Mouse (Mus musculus): ENCODE measurements around the gene Litaf. TPM values are rescaled to one million over a fixed set of nuclear protein-coding genes. Genes with fewer than 3 reads are reported as not detected.

The Litaf gene
- polyA plus RNA-seq, 1 experiment from 2014 or later = 47.7 TPM

GRCm38 (mm10) chr16:10910541-10910940 lies 155.4 kb downstream of the Litaf start:
- Histone ChIP-seq H3K27ac (no peak overlapping the region), H3K36me3 (no peaks in the 10 kb centered on the region), H3K9ac (no peak overlapping the region), H3K4me3 (no peak overlapping the region), H3K4me2 (replicated peaks) (no peak overlapping the region), H3K4me1 (peaks cover 3% of the 10 kb centered on the region; the same call in 1 of the 2 replicates), H3K27me3 (replicated peaks) (no peaks in the 10 kb centered on the region), H3K9me3 (no peaks in the 10 kb centered on the region)
- 83% methylated on average over 7 of the region's 7 CpGs for WGBS
- no peak for ATAC-seq (ENCODE audit: low FRiP score, low read depth)

Small RNAs within 50 kb of the gene (microRNA-seq; reads per million reads assigned to microRNA genes)
- not detected for gene Gm26268

Other genes with a start within 250 kb of the Litaf start
- 1.9 and 2.8 TPM in 2 replicates for gene Rmi2, start 231.1 kb downstream of the Litaf start, polyA plus RNA-seq (2016; fragmentation: Nextera tagmentation; extraction: Ambion mirVana)
- 115 and 117 TPM in 2 replicates for gene Snn, start 5.2 kb downstream of the Litaf start, polyA plus RNA-seq (2016; fragmentation: Nextera tagmentation; extraction: Ambion mirVana)
- gene Txndc11, start 68.5 kb upstream of the Litaf start, polyA plus RNA-seq (2016; fragmentation: Nextera tagmentation; extraction: Ambion mirVana) = 32.5 TPM in 2 replicates
- 95.6 and 105 TPM in 2 replicates for gene Zc3h7a, start 110.2 kb upstream of the Litaf start, polyA plus RNA-seq (2016; fragmentation: Nextera tagmentation; extraction: Ambion mirVana)
- gene Rsl1d1, start 137.2 kb upstream of the Litaf start, polyA plus RNA-seq (2016; fragmentation: Nextera tagmentation; extraction: Ambion mirVana) = 179 and 191 TPM in 2 replicates
- 94.5 and 101 TPM in 2 replicates for gene Gspt1, start 188.2 kb upstream of the Litaf start, polyA plus RNA-seq (2016; fragmentation: Nextera tagmentation; extraction: Ambion mirVana)
- gene Tnfrsf17, start 247.7 kb upstream of the Litaf start, polyA plus RNA-seq (2016; fragmentation: Nextera tagmentation; extraction: Ambion mirVana) = not detected in 2 replicates